Mouse (Mus musculus): ENCODE results near the gene Fgfr2. TPM values are rescaled to one million over a fixed set of nuclear protein-coding genes. Genes with fewer than 3 reads are reported as not detected.

The Fgfr2 gene
- polyA plus RNA-seq, 1 experiment from 2014 or later, result 106 TPM

GRCm38 (mm10) chr7:132631313-132631712, 491.8 kb downstream of the Fgfr2 start:
- H3K27ac ChIP-seq (replicated peaks; ENCODE audit: low read depth, low read length), result no peak overlapping the region
- H3K4me3 ChIP-seq (ENCODE audit: low read depth, low read length), result no peak overlapping the region
- no peak overlapping the region for H3K4me2 ChIP-seq (ENCODE audit: low read depth, low read length)
- no peaks in the 10 kb centered on the region for H3K36me3 ChIP-seq (ENCODE audit: control insufficient read depth, insufficient read depth, low read length)
- 74% methylated on average over 11 of the region's 11 CpGs for WGBS
- no peak overlapping the region for H3K9ac ChIP-seq (ENCODE audit: low read depth, low read length)
- DNase-seq (ENCODE audit: low spot score) (no peak), ATAC-seq (ENCODE audit: low read depth) (no peak)
- no peaks in the 10 kb centered on the region for H3K4me1 ChIP-seq (ENCODE audit: control insufficient read depth, insufficient read depth, low read length)
- no peaks in the 10 kb centered on the region for H3K27me3 ChIP-seq (replicated peaks; ENCODE audit: control insufficient read depth, insufficient read depth, low read length)
- no peaks in the 10 kb centered on the region for H3K9me3 ChIP-seq (ENCODE audit: control insufficient read depth, low read length)

- Histone ChIP-seq H3K9ac (ENCODE audit: low read depth, low read length) (no peak overlapping the region), H3K4me3 (ENCODE audit: low read depth, low read length) (no peak overlapping the region), H3K9me3 (ENCODE audit: control insufficient read depth, low read length) (no peaks in the 10 kb centered on the region), H3K27me3 (replicated peaks; ENCODE audit: control insufficient read depth, insufficient read depth, low read length) (no peaks in the 10 kb centered on the region), H3K27ac (replicated peaks; ENCODE audit: low read depth, low read length) (no peak overlapping the region), H3K36me3 (ENCODE audit: control insufficient read depth, insufficient read depth, low read length) (no peaks in the 10 kb centered on the region), H3K4me1 (ENCODE audit: control insufficient read depth, insufficient read depth, low read length) (no peaks in the 10 kb centered on the region), H3K4me2 (ENCODE audit: low read depth, low read length) (no peak overlapping the region)
- no peak for ATAC-seq (ENCODE audit: low read depth)
- WGBS, result 74% methylated on average over 3 of the region's 3 CpGs
- DNase-seq (ENCODE audit: low spot score), result no peak
These were observed 495.7 kb downstream of the Fgfr2 start for GRCm38 (mm10) chr7:132627448-132627847.

- Histone ChIP-seq H3K4me3 (ENCODE audit: low read depth, low read length) (no peak overlapping the region), H3K4me1 (ENCODE audit: control insufficient read depth, insufficient read depth, low read length) (no peaks in the 10 kb centered on the region), H3K9me3 (ENCODE audit: control insufficient read depth, low read length) (no peaks in the 10 kb centered on the region), H3K4me2 (ENCODE audit: low read depth, low read length) (no peak overlapping the region), H3K9ac (ENCODE audit: low read depth, low read length) (no peak overlapping the region), H3K27me3 (replicated peaks; ENCODE audit: control insufficient read depth, insufficient read depth, low read length) (no peaks in the 10 kb centered on the region), H3K36me3 (ENCODE audit: control insufficient read depth, insufficient read depth, low read length) (no peaks in the 10 kb centered on the region), H3K27ac (replicated peaks; ENCODE audit: low read depth, low read length) (no peak overlapping the region)
- WGBS, result 49% methylated on average over 4 of the region's 4 CpGs
- ATAC-seq (ENCODE audit: low read depth) (no peak), DNase-seq (ENCODE audit: low spot score) (no peak)
These were observed 497.0 kb downstream of the Fgfr2 start for GRCm38 (mm10) chr7:132626174-132626573.

- H3K27ac ChIP-seq (replicated peaks; ENCODE audit: low read depth, low read length), result no peak overlapping the region
- no peak for ATAC-seq (ENCODE audit: low read depth)
- no peaks in the 10 kb centered on the region for H3K9me3 ChIP-seq (ENCODE audit: control insufficient read depth, low read length)
- no peaks in the 10 kb centered on the region for H3K36me3 ChIP-seq (ENCODE audit: control insufficient read depth, insufficient read depth, low read length)
- H3K4me3 ChIP-seq (ENCODE audit: low read depth, low read length), result no peak overlapping the region
- DNase-seq (ENCODE audit: low spot score), result no peak
- no peaks in the 10 kb centered on the region for H3K27me3 ChIP-seq (replicated peaks; ENCODE audit: control insufficient read depth, insufficient read depth, low read length)
- no peak overlapping the region for H3K9ac ChIP-seq (ENCODE audit: low read depth, low read length)
- H3K4me2 ChIP-seq (ENCODE audit: low read depth, low read length), result no peak overlapping the region
- WGBS, result 66% methylated on average over 10 of the region's 10 CpGs
- no peaks in the 10 kb centered on the region for H3K4me1 ChIP-seq (ENCODE audit: control insufficient read depth, insufficient read depth, low read length)
These were observed 499.0 kb downstream of the Fgfr2 start for GRCm38 (mm10) chr7:132624161-132624560.

- Histone ChIP-seq H3K9ac (ENCODE audit: low read depth, low read length) (no peak overlapping the region), H3K4me3 (ENCODE audit: low read depth, low read length) (no peak overlapping the region), H3K36me3 (ENCODE audit: control insufficient read depth, insufficient read depth, low read length) (no peaks in the 10 kb centered on the region), H3K4me1 (ENCODE audit: control insufficient read depth, insufficient read depth, low read length) (no peaks in the 10 kb centered on the region), H3K9me3 (ENCODE audit: control insufficient read depth, low read length) (no peaks in the 10 kb centered on the region), H3K4me2 (ENCODE audit: low read depth, low read length) (no peak overlapping the region), H3K27ac (replicated peaks; ENCODE audit: low read depth, low read length) (no peak overlapping the region), H3K27me3 (replicated peaks; ENCODE audit: control insufficient read depth, insufficient read depth, low read length) (no peaks in the 10 kb centered on the region)
- WGBS, result 85% methylated on average over 15 of the region's 15 CpGs
- ATAC-seq (ENCODE audit: low read depth) (no peak), DNase-seq (ENCODE audit: low spot score) (no peak)
These were observed 502.9 kb downstream of the Fgfr2 start for GRCm38 (mm10) chr7:132619975-132620918.

GRCm38 (mm10) chr7:132619549-132619948, 503.6 kb downstream of the Fgfr2 start:
- no peak overlapping the region for H3K9ac ChIP-seq (ENCODE audit: low read depth, low read length)
- no peak overlapping the region for H3K27ac ChIP-seq (replicated peaks; ENCODE audit: low read depth, low read length)
- no peaks in the 10 kb centered on the region for H3K36me3 ChIP-seq (ENCODE audit: control insufficient read depth, insufficient read depth, low read length)
- no peaks in the 10 kb centered on the region for H3K9me3 ChIP-seq (ENCODE audit: control insufficient read depth, low read length)
- no peak for DNase-seq (ENCODE audit: low spot score)
- no peak overlapping the region for H3K4me2 ChIP-seq (ENCODE audit: low read depth, low read length)
- H3K4me3 ChIP-seq (ENCODE audit: low read depth, low read length), result no peak overlapping the region
- WGBS, result 88% methylated on average over 8 of the region's 8 CpGs
- H3K4me1 ChIP-seq (ENCODE audit: control insufficient read depth, insufficient read depth, low read length), result no peaks in the 10 kb centered on the region
- no peak for ATAC-seq (ENCODE audit: low read depth)
- H3K27me3 ChIP-seq (replicated peaks; ENCODE audit: control insufficient read depth, insufficient read depth, low read length), result no peaks in the 10 kb centered on the region

- Histone ChIP-seq H3K4me2 (ENCODE audit: low read depth, low read length) (no peak overlapping the region), H3K36me3 (ENCODE audit: control insufficient read depth, insufficient read depth, low read length) (no peaks in the 10 kb centered on the region), H3K9me3 (ENCODE audit: control insufficient read depth, low read length) (no peaks in the 10 kb centered on the region), H3K4me1 (ENCODE audit: control insufficient read depth, insufficient read depth, low read length) (no peaks in the 10 kb centered on the region), H3K9ac (ENCODE audit: low read depth, low read length) (no peak overlapping the region), H3K4me3 (ENCODE audit: low read depth, low read length) (no peak overlapping the region), H3K27ac (replicated peaks; ENCODE audit: low read depth, low read length) (no peak overlapping the region), H3K27me3 (replicated peaks; ENCODE audit: control insufficient read depth, insufficient read depth, low read length) (no peaks in the 10 kb centered on the region)
- DNase-seq (ENCODE audit: low spot score) (no peak), ATAC-seq (ENCODE audit: low read depth) (no peak)
- WGBS, result 88% methylated on average over 5 of the region's 5 CpGs
These were observed 506.1 kb downstream of the Fgfr2 start for GRCm38 (mm10) chr7:132617021-132617564.

- WGBS, result 36% methylated on average over 5 of the region's 6 CpGs
These were observed 506.8 kb downstream of the Fgfr2 start for GRCm38 (mm10) chr7:132616391-132616790.

More at GRCm38 (mm10) chr7:132616391-132616790, 506.8 kb downstream of the Fgfr2 start:
- ATAC-seq (ENCODE audit: low read depth) (no peak), DNase-seq (ENCODE audit: low spot score) (no peak)
- Histone ChIP-seq H3K4me3 (ENCODE audit: low read depth, low read length) (no peak overlapping the region), H3K27me3 (replicated peaks; ENCODE audit: control insufficient read depth, insufficient read depth, low read length) (no peaks in the 10 kb centered on the region), H3K4me2 (ENCODE audit: low read depth, low read length) (no peak overlapping the region), H3K9ac (ENCODE audit: low read depth, low read length) (no peak overlapping the region), H3K27ac (replicated peaks; ENCODE audit: low read depth, low read length) (no peak overlapping the region), H3K4me1 (ENCODE audit: control insufficient read depth, insufficient read depth, low read length) (no peaks in the 10 kb centered on the region), H3K36me3 (ENCODE audit: control insufficient read depth, insufficient read depth, low read length) (no peaks in the 10 kb centered on the region), H3K9me3 (ENCODE audit: control insufficient read depth, low read length) (no peaks in the 10 kb centered on the region)
